Mouse (Mus musculus): ENCODE data around the gene Trpm3. TPM values are rescaled to one million over a fixed set of nuclear protein-coding genes. Genes with fewer than 3 reads are reported as not detected.

Gene Trpm3
- polyA plus RNA-seq, 1 experiment from 2014 or later: 0.51 TPM

DNA sequence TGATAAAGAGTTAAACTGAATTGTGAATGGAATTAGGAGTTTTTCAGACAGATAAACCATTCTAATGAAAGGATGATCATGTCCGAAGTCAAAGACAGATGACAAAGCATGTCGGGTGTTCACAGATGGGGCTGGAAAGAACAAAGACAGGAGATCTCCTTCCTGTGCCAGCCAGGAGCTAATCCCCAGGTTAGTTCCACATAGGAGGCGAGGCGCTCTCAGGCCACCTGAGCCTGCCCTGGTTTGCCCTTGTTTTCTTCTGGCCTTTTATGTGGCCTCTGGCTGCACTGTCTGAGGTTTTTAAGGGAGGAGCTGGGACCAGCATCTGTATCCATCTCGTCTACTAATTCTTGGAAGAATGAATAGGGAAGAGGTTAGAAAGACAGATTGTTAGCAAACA is 801.0 kb downstream of the Trpm3 start:
- DNase-seq (ENCODE audit: low spot score) (no peak), ATAC-seq (no peak)
- Histone ChIP-seq H3K4me1 (ENCODE audit: insufficient read depth, low read depth, low read length) (0 out of 2 replicates have a peak, but pooled peaks cover 3% of the 10 kb centered on the region), H3K9me3 (ENCODE audit: low read length) (no peaks in the 10 kb centered on the region), H3K27ac (ENCODE audit: low read length) (no peak overlapping the region), H3K36me3 (ENCODE audit: insufficient read depth, low read length) (no peaks in the 10 kb centered on the region), H3K9ac (replicated peaks; ENCODE audit: low read depth) (no peak overlapping the region), H3K4me2 (replicated peaks; ENCODE audit: low read depth, low read length) (no peak overlapping the region), H3K27me3 (replicated peaks; ENCODE audit: insufficient read depth, low read length) (no peaks in the 10 kb centered on the region), H3K4me3 (ENCODE audit: low read depth, low read length) (no peak overlapping the region)
- WGBS: 64% methylated on average over 5 of the region's 5 CpGs
- no peak for TF ChIP-seq CTCF (IDR thresholded peaks at IDR 0.05)
- TF ChIP-seq EP300 (IDR thresholded peaks at IDR 0.05): no peak

DNA sequence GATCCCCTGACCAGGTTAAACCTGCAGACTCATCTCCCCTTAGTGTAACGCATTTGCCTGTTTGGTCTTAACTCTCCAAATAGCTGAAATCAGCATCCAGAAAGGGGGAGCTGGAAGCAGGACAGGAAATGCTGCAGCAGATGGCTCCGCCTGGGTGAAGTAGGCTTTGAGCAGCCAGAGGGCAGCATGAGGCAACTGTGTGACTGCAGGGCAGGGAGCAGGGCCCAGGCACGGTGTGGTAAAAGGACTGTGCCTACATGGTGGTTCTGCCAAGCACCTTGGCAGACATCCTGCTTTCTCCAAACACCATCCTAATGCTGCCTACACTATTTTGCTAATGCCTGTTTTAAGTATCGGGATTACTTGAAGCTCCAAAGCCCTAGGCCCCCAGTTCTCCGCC is 801.6 kb downstream of the Trpm3 start:
- 0 out of 2 replicates have a peak overlapping the region, but pooled peaks have one; percentile 32 for H3K27ac ChIP-seq (ENCODE audit: low read length)
- 30% methylated on average over 5 of the region's 5 CpGs for WGBS

DNA sequence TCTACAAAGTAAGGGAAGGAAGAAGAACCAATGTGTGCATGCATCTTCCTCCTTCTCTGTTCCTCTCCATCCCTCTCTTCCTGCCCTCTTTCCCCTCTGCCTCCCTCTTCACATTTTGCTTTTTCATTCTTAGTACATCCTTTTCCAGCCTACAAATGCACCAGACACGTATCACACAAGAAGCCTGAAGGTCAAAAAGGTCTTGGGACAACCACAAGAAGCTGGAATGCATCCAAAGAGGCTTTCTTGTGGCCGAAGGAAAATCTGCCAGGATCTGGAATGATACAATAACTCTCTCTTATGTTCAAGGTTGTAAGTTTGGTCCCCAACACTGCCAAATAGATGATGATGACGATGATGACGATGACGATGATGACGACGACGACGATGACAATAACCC is 802.1 kb downstream of the Trpm3 start:
- Histone ChIP-seq H3K4me3 (ENCODE audit: low read depth, low read length) (no peak overlapping the region), H3K27ac (ENCODE audit: low read length) (0 out of 2 replicates have a peak overlapping the region, but pooled peaks have one; percentile 32), H3K36me3 (ENCODE audit: insufficient read depth, low read length) (no peaks in the 10 kb centered on the region), H3K9ac (replicated peaks; ENCODE audit: low read depth) (no peak overlapping the region), H3K9me3 (ENCODE audit: low read length) (no peaks in the 10 kb centered on the region), H3K27me3 (replicated peaks; ENCODE audit: insufficient read depth, low read length) (no peaks in the 10 kb centered on the region), H3K4me2 (replicated peaks; ENCODE audit: low read depth, low read length) (no peak overlapping the region), H3K4me1 (ENCODE audit: insufficient read depth, low read depth, low read length) (0 out of 2 replicates have a peak, but pooled peaks cover 3% of the 10 kb centered on the region)
- DNase-seq (ENCODE audit: low spot score) (no peak), ATAC-seq (no peak)
- no peak for TF ChIP-seq CTCF (IDR thresholded peaks at IDR 0.05)
- TF ChIP-seq EP300 (IDR thresholded peaks at IDR 0.05): no peak
- WGBS: 78% methylated on average over 9 of the region's 9 CpGs

More for the DNA sequence above, 801.6 kb downstream of the Trpm3 start:
- DNase-seq (ENCODE audit: low spot score) (peak; percentile 86), ATAC-seq (peak; percentile 93)
- Histone ChIP-seq H3K4me3 (ENCODE audit: low read depth, low read length) (no peak overlapping the region), H3K9me3 (ENCODE audit: low read length) (no peaks in the 10 kb centered on the region), H3K36me3 (ENCODE audit: insufficient read depth, low read length) (no peaks in the 10 kb centered on the region), H3K4me1 (ENCODE audit: insufficient read depth, low read depth, low read length) (0 out of 2 replicates have a peak, but pooled peaks cover 3% of the 10 kb centered on the region), H3K9ac (replicated peaks; ENCODE audit: low read depth) (no peak overlapping the region), H3K4me2 (replicated peaks; ENCODE audit: low read depth, low read length) (no peak overlapping the region), H3K27me3 (replicated peaks; ENCODE audit: insufficient read depth, low read length) (no peaks in the 10 kb centered on the region)
- TF ChIP-seq EP300 (IDR thresholded peaks at IDR 0.05) (no peak), CTCF (IDR thresholded peaks at IDR 0.05) (peak; percentile 87)

DNA sequence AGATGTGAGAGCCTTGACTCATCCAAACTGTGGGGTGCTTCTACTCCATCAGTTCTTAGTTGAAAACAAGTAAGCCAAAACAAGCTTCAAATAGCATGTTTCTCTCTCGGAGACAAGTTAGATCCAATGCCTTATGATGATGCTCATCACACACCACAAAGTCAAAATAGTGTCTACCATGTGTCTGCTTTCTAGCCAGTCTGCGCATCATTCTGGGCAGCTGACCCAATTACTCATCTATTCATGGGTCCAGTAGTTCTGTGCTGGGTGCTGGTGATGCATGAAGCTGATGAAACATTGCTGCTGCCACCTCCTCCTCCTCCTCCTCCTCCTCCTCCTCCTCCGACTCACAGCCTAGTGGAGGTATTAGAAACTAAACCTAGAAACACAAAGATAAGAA is 813.6 kb downstream of the Trpm3 start:
- 79% methylated on average over 3 of the region's 3 CpGs for WGBS
- Histone ChIP-seq H3K27ac (ENCODE audit: low read length) (no peak overlapping the region), H3K4me1 (ENCODE audit: insufficient read depth, low read depth, low read length) (no peaks in the 10 kb centered on the region), H3K9me3 (ENCODE audit: low read length) (no peaks in the 10 kb centered on the region), H3K4me3 (ENCODE audit: low read depth, low read length) (no peak overlapping the region), H3K4me2 (replicated peaks; ENCODE audit: low read depth, low read length) (no peak overlapping the region), H3K27me3 (replicated peaks; ENCODE audit: insufficient read depth, low read length) (no peaks in the 10 kb centered on the region), H3K36me3 (ENCODE audit: insufficient read depth, low read length) (no peaks in the 10 kb centered on the region), H3K9ac (replicated peaks; ENCODE audit: low read depth) (no peak overlapping the region)
- DNase-seq (ENCODE audit: low spot score) (no peak), ATAC-seq (no peak)
- TF ChIP-seq CTCF (IDR thresholded peaks at IDR 0.05): no peak
- no peak for TF ChIP-seq EP300 (IDR thresholded peaks at IDR 0.05)

DNA sequence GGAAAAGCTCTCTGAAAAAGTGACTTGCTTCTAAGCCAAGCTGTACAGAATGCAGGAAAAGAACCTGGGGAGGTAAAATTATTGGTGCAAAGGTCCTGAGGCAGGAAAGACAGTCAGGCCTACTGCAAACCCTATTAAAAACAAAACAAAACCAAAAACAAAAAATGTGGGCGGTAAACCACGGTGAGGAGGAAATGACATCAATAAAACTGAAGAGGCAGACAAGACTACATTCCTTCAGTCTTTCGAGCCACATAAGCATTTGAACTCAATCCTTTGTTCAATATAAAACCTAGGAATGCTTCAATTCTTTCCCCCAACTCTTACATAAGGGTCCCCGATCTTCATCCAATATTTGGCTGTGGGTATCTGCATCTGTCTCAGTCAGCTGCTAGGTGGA is 814.3 kb downstream of the Trpm3 start:
- TF ChIP-seq EP300 (IDR thresholded peaks at IDR 0.05): no peak
- TF ChIP-seq CTCF (IDR thresholded peaks at IDR 0.05): no peak
- H3K27me3 ChIP-seq (replicated peaks; ENCODE audit: insufficient read depth, low read length): no peaks in the 10 kb centered on the region
- 75% methylated on average over 4 of the region's 4 CpGs for WGBS
- no peaks in the 10 kb centered on the region for H3K9me3 ChIP-seq (ENCODE audit: low read length)
- no peaks in the 10 kb centered on the region for H3K4me1 ChIP-seq (ENCODE audit: insufficient read depth, low read depth, low read length)
- no peaks in the 10 kb centered on the region for H3K36me3 ChIP-seq (ENCODE audit: insufficient read depth, low read length)
- H3K4me3 ChIP-seq (ENCODE audit: low read depth, low read length): no peak overlapping the region
- no peak overlapping the region for H3K27ac ChIP-seq (ENCODE audit: low read length)
- H3K4me2 ChIP-seq (replicated peaks; ENCODE audit: low read depth, low read length): no peak overlapping the region
- DNase-seq (ENCODE audit: low spot score) (no peak), ATAC-seq (no peak)
- no peak overlapping the region for H3K9ac ChIP-seq (replicated peaks; ENCODE audit: low read depth)

DNA sequence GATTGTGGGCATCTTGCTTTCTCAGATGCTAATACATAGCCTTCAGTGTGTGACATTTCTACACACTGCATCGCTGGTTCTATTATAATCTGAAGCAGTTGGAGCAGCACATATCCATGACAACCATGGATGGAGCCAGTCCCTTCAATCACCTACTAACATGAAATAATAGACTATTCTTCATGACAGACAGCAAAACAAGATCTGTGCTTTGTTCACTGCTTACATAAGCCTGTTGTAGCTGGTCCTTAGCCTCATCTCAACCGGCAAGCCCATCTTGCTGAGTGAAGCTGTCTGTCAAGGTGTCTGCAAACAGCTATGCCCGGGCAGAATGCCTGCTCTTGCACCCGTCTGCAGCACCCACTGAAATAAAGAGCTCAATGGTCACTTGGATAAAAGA is 819.6 kb downstream of the Trpm3 start:
- H3K4me3 ChIP-seq (ENCODE audit: low read depth, low read length): no peak overlapping the region
- TF ChIP-seq CTCF (IDR thresholded peaks at IDR 0.05) (no peak), EP300 (IDR thresholded peaks at IDR 0.05) (no peak)
- H3K27ac ChIP-seq (ENCODE audit: low read length): no peak overlapping the region
- 60% methylated on average over 4 of the region's 4 CpGs for WGBS
- no peak overlapping the region for H3K9ac ChIP-seq (replicated peaks; ENCODE audit: low read depth)
- no peak for DNase-seq (ENCODE audit: low spot score)
- no peaks in the 10 kb centered on the region for H3K27me3 ChIP-seq (replicated peaks; ENCODE audit: insufficient read depth, low read length)
- no peaks in the 10 kb centered on the region for H3K4me1 ChIP-seq (ENCODE audit: insufficient read depth, low read depth, low read length)
- no peaks in the 10 kb centered on the region for H3K36me3 ChIP-seq (ENCODE audit: insufficient read depth, low read length)
- no peak overlapping the region for H3K4me2 ChIP-seq (replicated peaks; ENCODE audit: low read depth, low read length)
- no peak for ATAC-seq
- no peaks in the 10 kb centered on the region for H3K9me3 ChIP-seq (ENCODE audit: low read length)

Data from lung, postnatal 0 days (tissue).